Mouse (Mus musculus): ENCODE measurements at regions not wholly inside any gene's neighbourhood (a gene's known extent, or its start where the extent isn't known, plus 50 kb on each side); places are given as distances from the start of the nearest gene placed in this dataset.
A peak's percentile ranks its signal among the peaks of the same experiment; 100 is the strongest.

DNA sequence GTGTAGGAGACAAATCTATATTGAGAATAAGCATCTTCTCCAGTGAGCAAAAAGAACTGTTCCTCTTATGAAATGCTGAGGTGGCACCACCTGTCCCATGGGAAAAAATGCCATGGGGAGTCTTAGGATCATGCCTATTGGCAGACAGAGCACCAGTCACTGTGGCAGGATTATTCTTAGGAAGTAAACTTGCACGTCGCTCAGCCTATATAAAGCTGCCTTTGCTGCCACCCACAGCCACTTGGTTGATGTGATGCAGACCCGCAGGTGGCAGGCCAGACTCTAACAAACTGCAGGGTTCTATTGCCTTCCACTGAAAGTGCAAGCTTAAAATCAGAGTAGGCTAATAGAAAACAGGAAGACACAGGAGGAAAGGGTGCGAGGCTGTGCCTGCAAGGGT is 126.7 kb downstream of the Gm826 start:
- no peak for ATAC-seq (replicated peaks; ENCODE audit: poor library complexity)

DNA sequence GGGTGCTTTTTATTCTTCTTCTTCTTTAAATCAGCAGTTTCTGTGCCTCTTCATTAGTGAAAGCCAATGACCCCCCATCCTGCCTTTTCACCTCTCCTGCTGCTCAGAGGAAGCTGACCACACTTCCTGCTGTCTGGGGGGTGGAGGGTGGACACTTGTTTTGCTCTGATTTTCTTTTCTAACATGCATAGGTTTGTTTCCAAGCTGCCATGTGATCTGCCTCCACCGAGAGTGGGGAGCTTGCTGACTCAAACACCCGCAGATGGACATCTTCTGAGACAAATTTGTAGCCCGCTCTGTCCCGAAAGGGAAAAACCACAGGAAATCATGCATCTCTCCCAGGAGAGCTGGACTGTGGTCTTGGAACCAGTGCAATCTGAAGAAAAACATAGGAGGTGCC is 141.3 kb downstream of the Gm826 start:
- no peak for ATAC-seq (replicated peaks; ENCODE audit: poor library complexity)

DNA sequence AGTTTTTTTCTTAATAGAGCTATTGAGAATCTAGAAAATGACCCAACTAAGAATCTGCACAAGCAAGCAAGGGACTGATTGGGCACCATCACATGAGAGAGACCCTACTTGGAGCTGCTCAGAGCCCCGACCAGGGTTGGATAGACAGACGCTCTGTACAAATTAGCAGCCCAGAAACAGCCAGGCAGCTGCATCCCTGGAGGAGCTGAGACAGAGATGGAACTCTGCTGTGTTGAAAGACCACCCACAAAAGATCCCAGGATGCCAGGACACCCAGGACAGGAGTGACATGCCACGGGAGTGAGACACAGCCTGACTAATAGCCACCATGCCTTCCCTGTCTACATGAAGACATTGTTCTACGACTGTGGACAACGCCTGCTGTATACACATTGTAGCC is 147.9 kb downstream of the Gm826 start:
- ATAC-seq (replicated peaks; ENCODE audit: poor library complexity), result no peak

DNA sequence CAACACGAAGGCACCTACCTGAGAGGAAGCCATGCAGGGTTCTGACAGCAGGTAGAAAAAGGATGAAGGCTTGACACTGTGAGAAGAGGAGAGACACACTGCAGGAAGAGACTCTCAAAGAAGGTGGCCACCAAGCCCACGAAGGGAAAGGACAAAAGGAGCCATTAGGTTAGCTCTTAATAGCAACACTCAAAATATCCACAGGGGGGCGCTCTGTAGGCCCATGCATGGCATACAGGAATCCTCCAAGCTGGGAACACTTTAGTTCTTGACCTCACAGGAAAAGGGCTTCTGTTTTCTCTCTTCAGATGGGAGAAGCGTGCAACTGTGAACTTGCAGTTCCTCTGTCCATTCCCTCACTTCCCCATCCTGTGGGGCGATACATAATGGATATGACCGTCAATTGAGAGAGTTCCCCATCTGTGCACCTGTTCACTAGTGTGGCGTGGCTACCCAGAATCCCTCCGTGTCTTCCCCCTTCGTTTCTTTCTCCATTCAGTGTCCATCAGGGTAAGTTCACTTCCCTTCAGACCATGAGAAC is 162.9 kb downstream of the Gm826 start:
- peak; percentile 84 for ATAC-seq (replicated peaks; ENCODE audit: poor library complexity)

DNA sequence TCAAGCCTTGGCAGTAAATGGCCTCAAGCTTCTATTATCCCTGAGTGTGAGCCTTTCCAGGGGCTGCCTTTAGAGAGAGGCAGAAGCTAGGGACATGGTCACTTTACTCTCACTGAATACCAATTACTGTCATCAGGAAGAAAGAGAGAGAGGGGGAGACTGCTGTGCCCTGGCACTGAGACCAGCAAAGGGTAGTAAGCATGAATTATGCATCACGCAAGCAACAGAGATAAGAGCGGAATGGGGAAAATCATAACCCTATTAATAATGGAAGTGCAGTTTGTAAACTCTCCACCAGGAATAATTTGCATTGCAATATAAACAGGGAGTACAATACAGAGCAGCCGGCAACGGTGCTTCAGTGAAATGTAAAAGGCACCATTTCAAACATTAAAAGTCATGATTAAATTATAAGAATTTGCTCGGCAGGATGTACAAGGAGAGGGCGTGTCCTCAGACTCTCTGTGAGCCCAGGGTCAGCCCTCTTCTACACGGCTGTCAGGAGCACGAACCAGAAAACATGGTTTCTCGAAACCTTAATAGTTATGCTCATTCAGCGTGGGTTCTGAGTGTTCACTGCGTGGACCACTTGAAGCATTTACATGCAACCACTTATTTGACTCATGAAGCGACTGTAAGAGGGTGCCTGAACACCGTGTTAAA is 175.2 kb downstream of the Gm826 start:
- ATAC-seq (replicated peaks; ENCODE audit: poor library complexity), result no peak

DNA sequence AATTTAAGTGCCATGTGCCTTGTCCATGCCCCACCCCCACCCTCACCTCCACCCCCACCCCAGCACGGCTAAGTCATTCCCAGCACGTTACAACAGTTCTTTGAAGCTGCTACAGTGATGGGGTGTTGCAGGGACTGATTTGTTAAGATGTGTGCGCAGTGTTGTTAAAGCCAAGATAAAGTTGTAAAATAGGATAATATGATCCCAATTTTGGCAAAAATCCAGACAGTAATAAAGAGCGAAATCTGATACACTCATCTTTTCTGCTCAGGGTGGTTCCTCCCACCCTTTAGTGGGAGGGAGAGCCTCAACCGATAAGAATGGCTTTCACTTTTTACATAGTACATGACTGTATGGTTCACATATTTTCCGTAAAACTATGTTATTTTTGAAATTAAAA is 180.2 kb downstream of the Gm826 start:
- no peak for ATAC-seq (replicated peaks; ENCODE audit: poor library complexity)

DNA sequence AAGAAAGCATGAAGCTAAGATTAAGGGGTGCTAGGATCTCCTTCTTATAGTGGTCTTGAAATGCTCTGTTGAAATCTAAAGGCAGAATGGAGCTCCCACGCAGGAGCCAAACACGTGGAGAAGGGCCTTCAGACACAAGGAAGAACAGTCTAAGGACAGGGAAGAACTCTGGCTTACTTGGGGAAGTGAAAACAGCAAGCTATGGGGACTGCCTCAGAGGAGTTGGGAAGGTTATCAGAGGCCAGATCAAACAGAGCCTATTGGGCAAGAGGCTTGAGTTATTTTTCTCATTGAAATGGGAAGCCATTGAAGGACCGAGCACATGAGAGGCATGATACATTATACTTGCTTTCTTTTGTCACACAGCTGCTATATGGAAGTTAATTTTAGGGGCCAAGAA is 181.9 kb downstream of the Gm826 start:
- peak; percentile 91 for ATAC-seq (replicated peaks; ENCODE audit: poor library complexity)

DNA sequence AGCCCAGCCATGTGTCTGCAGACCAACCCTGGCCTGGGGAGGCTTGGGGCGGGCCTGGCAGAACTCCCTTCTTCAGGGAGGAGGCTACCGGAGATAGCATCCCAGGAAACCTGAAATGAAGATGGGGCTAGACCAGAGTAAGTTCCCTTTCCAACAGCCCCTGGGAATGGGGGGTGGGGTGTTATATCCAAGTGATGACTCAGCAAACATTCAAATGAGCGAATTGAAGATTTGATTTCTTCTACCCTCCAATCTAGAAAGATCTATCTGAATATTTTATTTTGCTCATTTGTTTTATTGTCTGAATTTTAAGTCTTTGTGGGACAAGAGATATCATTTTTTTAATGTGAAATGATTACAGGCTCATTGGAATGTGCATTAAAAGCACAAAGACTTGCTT is 185.0 kb downstream of the Gm826 start:
- no peak for ATAC-seq (replicated peaks; ENCODE audit: poor library complexity)

DNA sequence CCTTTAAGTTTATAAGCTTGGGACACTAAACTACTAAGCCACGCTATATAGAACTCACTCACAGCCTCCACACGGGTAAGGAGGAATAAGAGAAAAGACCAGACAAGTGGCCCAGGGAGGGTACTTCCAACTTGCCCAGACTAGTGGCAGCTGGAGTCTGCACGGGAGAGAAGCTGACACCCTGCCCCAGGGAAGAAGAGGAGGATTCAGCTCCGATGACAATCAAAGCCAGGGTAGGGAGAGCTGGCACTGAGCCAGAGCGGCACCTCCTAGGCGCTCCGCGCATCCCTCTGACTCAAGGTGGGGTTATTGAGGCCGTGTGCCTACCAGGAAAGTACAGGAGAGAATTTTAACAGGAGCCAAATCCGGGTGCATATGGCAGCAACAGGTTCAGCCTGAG is 185.4 kb downstream of the Gm826 start:
- no peak for ATAC-seq (replicated peaks; ENCODE audit: poor library complexity)

DNA sequence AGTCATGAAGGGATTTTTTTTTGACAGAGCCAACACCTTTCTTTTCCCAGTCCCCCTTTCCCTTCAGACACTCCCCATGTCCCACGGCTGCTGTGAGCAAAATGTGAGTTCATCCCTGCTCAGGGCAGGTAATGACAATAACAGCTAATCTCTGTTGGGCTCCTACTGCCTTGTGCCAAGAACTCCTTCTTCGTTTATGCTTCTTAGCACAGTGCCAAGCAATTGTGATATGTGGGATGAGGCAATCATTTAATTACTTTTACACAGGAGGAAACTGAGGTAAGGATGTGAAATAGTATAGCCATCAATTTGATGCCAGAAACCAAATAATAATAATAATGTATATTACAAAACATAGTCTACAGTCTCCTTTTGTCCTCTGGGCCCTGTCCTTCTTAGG is 185.9 kb downstream of the Gm826 start:
- ATAC-seq (replicated peaks; ENCODE audit: poor library complexity), result no peak

DNA sequence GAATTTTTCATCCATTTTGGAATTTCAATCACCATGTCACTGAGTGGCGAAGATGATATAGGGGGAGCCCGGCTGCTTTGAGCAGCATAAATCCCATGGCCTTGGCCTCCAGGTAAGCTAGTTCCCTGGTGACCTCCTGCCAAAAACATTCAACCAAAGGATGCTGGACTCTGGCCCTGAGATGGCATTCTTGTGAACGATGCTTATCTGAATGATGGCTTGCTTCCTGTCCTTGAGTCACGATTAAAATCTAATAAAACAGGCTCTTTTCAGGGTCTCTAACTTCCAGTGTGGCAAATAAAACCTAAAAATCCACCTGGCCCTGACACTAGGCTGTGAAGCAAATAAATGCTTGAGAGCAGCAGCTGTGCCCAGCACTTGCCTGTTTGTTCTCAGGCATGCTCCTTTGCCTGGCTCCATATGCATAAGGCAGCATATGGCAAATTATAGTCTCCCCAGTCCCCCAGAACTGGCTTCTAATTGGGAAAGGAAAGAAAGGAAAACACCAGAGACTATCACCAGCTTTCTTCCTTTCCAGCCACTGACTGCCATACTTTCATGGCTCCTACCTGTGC is 193.7 kb downstream of the Gm826 start:
- no peak for ATAC-seq (replicated peaks; ENCODE audit: poor library complexity)

DNA sequence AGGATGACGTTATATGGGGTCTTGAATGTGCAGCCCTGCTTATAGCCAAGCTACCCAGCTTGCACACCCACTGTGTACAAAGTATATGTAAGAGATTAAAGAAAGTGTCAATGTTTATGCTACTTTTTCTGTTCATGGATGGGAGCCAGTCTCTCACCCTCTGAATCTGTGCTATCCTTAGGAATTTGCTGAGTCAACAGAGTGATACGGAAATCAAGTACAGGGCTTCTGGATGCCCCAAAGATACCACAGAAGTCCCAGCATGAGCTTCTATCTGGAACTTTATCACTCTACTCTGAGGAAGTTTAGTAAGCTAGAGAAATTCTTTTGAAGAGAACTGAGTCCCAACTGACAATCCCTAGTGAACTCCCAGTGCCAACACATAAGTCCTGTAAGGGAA is 195.9 kb downstream of the Gm826 start:
- ATAC-seq (replicated peaks; ENCODE audit: poor library complexity), result no peak

DNA sequence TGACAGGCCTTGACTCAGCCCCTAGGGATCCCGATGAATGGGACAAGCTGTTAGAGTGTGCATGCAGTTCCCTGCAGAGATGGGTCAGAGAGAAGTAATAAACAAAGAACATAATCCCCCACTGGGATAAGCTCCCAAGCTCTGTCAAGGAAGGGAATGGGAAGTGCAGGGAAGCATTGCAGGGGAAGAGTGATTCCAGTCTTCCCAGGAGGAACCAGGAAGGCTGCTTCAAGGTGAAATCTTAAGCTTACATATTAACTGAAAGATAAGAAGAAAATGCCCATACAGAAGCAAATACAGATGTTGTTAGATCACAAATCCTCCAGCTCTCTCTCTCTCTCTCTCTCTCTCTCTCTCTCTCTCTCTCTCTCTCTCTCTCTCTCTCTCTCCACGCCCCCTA is 202.2 kb downstream of the Gm826 start:
- ATAC-seq (replicated peaks; ENCODE audit: poor library complexity), result no peak

DNA sequence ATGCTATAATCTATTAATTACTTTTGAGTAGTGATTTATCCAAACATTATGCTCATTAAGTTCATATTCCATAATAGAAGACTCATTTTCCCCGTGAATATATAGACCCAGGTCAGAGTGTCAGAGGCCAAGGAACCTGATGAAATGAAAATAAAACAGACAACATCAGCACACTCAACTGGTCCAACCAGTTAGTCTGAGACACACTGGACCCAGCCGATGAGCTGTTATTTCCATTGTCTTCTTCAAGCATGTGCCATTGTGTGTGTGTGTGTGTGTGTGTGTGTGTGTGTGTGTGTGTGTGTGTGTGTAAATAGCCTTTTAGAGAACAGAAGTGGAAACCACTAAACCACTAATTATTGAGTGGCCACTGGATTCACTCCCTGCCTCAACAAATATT is 202.6 kb downstream of the Gm826 start:
- ATAC-seq (replicated peaks; ENCODE audit: poor library complexity), result no peak

DNA sequence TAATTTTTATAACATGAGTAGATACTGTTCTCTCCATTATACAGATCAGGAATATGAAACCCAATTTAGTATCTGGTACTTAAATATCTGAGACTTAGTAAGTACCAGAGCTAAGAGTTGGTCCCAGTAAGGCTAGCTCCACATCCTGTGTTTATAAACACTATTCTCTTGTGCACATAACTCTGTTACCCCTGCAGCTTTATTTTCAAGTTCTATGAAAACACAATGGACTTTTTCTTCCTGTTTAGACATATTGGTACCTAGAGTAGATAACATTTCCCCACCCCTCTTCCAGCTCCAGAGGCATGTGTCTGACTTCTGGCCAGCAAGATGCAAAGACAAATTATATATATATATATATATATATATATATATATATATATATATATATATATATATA is 216.8 kb downstream of the Gm826 start:
- no peak for ATAC-seq (replicated peaks; ENCODE audit: poor library complexity)

DNA sequence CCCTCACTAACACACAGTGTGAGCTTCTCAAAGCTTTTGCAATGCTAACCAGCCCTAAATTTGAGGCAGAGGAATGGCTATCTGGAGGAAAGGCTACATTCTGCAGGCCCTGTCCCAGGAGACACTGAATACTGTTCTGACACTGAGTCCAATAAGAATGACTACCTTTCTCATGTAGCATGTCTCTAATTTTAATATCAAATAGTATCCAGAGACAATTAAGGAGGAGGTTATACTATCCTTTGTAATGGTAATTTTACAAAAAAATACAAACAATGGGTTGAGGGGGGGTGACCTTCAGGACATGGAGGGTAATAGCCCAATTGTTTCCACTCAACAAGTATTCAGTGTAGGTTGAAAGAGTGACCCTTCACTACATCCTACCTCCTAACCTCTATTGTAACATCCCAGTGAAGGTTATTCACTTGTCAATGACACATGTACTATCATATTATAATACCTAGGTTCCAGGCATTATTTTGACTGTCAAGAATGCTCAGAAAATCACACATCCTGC is 222.7 kb downstream of the Gm826 start:
- ATAC-seq (replicated peaks; ENCODE audit: poor library complexity), result no peak

DNA sequence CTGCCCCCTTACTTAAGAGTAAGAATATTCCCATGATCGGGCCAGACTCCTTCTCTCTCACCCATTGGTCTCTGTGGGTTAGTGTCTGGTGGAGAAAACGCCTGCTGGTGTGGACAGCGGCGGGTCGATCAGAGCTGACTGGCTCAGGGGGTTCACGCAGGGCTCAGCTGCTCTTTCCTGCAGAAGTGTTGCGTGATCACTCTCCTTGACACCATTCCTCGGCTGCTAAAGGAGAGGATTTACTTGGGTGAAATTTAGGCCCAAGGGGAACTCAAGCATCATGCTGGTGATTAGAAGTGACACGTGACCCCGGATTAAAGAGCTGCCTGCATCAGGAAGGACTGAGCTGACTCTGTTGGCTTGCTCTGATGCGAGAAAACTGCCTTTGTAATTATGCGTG is 240.9 kb downstream of the Gm826 start:
- no peak for ATAC-seq (replicated peaks; ENCODE audit: poor library complexity)

DNA sequence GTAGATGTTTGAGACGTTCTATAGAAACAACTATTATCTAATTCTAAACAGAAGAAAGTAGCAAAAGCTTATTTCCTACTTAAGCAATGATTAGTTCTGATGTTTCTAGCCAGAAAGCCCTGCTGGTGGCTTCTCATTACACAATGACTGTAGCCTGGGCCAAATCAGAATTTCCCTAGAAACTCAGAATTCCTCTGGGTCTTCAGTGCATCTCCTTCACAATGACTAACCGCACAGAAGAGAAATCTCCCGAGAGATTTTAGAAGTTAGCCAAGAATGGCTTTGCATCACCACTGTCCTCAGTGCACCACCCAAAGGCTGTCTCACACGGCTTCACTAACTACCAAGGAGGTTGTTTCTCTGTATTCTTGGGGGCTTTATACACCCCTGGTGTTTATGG is 248.0 kb downstream of the Gm826 start:
- no peak for ATAC-seq (replicated peaks; ENCODE audit: poor library complexity)

DNA sequence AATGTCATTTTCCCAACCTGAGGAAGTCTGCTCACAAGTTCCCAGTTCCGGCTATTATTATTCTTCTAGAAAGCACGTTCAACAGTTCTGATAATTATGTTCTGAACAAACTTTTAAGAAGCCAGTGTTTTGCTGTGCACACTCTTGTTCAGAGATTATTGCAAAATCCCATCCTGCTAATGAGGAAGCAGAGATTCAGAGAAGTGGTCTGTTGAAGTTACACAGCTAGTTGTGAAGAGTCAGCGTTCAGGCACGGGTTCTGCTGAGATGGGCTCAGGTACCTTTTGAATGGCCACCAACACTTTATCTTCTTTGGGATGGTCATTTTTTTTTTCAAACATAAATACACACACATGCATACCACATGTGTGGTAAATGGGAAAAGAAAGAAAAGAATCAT is 250.3 kb downstream of the Gm826 start:
- no peak for ATAC-seq (replicated peaks; ENCODE audit: poor library complexity)

DNA sequence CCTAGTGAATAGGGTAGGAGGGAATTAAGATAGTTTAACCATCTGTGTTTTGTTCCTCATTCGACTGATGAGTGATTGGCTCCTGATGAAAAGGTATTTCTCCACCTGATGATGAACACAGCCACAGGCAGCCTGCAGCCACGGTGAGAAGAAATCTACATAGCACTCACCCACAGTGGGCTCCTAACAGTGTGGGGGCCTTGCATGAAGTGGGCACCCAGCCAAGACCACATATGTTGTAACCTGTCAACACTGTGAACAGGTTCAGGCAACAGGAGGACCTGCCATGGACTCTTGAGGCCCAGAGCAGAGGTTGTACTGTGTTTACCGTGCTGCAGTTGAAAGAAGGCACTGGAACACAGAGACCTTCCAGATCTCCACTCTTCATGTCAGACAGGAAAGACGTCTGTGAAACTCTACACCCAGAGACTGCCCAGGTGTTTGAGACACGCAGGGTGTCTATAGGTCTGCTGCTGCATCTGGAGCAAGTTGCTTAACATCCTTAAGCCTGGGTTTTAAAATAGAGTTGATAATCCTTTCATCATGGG is 251.8 kb downstream of the Gm826 start:
- no peak for ATAC-seq (replicated peaks; ENCODE audit: poor library complexity)

DNA sequence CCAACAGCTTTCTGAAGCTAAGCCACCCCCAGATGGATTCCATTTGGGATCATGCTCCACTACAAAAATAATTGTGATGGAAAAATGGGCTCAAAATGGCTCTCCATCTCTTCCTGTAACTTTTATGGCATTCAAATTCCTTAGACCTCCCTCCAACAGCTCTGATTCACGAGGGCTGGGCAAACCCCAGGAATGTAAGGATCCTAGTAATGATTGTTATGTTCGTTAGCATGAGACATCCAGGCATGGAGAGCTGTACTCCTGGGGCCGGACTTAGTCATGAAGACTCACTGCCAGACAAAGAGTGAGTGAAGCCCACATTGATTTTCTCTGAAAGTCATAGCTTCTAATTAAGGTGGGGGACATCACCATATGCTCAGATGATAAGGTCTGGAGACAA is 258.3 kb downstream of the Gm826 start:
- no peak for ATAC-seq (replicated peaks; ENCODE audit: poor library complexity)

DNA sequence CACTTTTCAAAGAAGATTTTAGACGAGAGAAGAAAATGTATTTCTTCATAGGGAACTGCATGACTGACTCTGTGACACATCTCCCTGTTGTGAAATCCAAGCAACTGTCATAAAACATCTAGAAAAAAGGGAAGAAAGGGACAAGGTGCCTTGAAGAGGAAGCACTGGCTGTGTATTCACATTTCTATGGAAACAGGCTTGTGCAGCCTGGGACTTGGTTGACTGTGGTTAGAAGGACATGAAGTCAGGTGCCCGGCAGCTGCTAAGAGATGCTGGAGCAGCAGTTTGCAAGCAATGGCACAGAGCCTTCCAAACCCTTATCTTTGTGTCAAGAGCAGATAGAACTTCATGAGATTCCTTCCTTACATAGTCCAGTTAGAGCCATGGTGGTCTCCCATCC is 263.5 kb downstream of the Gm826 start:
- peak; percentile 97 for ATAC-seq (replicated peaks; ENCODE audit: poor library complexity)

DNA sequence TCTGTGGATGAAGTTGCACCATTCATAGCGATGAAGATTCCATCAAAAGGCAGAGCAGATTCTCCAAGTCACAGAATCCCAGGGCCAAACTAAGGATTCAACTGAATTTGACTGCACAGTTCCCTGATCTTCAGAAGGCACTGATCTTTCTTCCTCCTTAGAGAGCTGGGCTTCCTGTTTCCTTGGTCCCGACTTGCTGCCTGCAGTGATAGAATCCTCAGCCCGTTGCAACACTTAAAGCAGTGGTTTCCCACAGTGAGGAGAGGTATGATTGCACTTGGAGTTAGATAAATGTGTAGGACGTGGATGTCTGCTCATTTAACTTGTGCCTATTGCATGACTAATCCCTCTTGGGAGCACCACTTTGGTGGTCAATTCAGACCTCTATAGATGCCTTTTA is 265.2 kb downstream of the Gm826 start:
- ATAC-seq (replicated peaks; ENCODE audit: poor library complexity), result peak; percentile 79

Measured in megakaryocyte progenitor cell, adult 5-6 weeks (primary cell).